Mouse (Mus musculus): ENCODE results near the gene Zfp811.
A peak's percentile ranks its signal among the peaks of the same experiment; 100 is the strongest.
"Not testable (repeated sequence)": the region's sequence is repeated elsewhere in the genome, so short reads cannot be mapped to it uniquely, and the experiment has no call there.

The Zfp811 gene

DNA sequence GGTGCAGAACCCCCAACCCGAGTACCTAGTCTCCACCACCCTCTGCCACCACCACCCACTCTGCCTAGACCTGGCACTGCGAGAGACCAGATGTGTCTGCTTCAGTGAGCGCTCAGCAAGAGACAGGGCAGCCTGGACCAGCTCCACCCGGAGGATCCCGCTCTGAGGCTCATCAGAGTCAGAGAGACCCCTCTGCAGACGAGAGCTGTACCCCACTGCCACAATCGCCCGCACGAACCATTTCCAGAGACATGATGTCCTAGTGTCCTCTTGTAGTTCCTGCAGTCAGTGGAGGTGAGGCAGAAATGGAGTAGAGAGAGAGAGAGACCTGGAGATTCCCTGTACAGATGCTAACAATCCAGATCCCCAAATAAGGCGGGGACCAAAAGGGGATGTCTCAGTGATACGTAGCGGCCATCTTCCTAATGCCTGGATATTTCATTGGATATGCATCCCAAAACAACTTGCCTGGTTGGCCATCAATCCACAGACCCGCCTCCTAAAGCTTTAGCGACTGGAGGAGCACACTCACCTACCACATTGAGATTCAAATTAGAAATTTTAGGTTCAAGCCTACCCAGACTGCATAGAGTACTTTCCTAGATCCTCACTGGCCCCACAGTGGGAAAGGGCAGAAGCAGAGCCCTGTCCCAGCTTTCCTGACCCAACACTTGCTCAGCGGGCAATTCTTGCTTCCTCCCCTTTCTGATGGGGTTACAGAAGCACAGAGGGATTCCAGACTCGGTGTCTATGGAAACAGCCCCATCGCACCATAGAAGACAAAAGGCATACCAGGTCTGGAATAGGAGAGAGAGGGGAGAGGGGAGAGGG is at the start of gene Zfp811:
Gene Zfp811 (minus strand): TSS at position 388 of the 831 bp plus-strand sequence.
- peak; percentile 53 for DNase-seq

DNA sequence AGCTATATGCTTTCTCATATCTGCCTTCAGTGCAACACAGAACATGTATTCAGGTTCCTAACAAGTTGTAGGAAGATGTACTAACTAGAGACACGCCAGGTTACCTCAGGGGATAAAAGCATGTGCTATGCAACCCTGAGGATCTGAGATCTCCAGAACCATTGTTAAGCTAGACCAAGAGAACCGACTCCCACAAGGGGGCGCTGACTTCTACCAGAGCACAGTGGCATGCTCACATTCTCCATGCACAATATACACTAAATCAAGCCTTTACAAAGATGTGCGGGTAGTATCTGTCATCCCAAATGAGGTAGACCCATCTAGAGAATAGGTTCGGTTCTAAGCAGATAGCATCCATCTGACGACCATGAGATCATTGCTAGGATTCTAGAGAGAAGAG is 47.0 kb upstream of the Zfp811 start:
- DNase-seq = not testable (repeated sequence)

DNA sequence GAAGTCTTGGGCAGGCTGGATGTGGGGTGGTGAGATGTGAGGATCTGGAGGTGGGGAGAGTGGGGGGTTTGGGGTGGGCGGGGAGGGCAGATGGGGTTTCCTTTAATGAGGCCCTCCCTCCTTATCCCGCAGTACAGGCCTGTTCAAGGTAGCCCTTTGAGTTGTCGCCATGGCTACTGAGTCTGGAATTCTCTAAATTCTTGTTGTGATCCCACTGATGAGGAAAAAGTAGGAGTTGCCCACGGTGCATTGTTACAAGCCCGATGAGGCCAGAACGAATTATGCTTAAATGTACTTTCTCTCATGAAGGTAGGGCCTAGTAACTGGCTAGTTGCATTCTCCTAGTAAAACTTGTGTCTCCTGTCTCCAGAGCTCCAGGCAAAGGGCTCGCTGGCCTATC is 41.9 kb upstream of the Zfp811 start:
- no peak for DNase-seq

DNA sequence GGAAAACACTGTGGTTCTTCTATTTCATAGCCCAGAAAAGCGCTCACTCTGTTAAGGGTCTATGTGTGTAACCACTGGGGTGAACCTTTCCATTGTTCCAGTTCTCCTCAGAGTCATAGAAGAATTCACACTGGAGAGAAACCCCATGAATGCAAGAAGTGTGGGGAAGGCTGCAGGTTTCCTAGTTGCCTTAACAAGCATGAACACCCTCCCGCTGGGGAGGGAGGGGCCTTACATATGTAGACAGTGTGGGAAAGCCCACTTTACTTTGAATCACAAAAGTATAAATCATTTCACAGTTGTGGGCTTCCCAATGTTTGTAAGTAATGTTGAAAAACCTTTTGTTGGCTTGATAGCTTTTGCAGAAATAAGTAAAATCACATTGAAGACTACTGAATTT is 31.7 kb upstream of the Zfp811 start:
- DNase-seq = no peak

DNA sequence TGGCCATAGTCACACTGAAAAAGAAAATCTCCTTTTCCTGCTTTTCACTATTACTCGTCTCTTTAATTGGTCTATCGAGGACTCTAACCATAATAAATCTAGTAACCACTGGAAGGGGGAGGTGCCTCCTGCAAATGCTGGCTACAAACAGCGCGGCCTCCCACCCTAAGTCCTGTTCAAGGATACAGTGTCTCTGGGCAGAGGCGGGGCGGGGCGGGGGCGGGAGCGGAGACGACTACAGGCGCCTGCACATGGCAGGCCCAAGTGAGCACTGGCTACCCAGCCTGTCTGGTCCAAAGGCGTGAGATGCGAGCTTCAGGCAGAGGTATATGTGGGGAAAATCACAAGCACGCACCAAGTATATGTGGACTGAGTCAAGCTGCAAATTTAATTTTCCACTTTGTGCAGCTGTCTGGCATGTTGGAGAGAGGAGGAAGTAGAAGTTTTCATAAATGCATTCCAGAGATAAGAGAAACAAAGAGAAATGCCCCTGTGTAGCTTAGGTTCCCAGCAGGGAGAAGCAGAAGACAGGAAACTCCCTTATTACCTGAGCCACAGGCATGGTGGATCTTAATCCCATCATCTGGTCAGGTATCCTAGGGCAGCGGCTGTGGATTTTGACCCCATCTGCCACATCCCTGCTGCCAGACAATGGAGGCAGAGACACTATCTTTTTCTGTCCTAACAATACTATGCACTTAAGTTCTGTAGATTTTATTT is 29.5 kb upstream of the Zfp811 start:
- no peak for DNase-seq

DNA sequence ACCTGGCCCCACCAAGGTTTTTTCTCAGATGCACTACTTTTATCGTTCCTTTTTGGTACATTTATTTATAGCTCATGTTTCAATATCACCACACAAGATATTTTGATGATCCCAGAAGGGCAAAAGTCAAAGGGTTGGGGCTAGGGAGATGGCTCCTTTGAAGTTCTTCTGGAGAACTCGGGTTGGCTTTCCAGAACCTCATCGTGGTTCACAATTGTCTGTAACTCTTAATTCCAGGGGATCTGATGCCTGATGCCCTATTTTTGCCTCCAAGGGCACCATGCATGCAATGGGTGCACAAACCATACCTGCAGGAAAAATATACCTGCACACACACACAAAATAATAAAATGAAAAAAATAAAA is 20.7 kb upstream of the Zfp811 start:
- no peak for DNase-seq

DNA sequence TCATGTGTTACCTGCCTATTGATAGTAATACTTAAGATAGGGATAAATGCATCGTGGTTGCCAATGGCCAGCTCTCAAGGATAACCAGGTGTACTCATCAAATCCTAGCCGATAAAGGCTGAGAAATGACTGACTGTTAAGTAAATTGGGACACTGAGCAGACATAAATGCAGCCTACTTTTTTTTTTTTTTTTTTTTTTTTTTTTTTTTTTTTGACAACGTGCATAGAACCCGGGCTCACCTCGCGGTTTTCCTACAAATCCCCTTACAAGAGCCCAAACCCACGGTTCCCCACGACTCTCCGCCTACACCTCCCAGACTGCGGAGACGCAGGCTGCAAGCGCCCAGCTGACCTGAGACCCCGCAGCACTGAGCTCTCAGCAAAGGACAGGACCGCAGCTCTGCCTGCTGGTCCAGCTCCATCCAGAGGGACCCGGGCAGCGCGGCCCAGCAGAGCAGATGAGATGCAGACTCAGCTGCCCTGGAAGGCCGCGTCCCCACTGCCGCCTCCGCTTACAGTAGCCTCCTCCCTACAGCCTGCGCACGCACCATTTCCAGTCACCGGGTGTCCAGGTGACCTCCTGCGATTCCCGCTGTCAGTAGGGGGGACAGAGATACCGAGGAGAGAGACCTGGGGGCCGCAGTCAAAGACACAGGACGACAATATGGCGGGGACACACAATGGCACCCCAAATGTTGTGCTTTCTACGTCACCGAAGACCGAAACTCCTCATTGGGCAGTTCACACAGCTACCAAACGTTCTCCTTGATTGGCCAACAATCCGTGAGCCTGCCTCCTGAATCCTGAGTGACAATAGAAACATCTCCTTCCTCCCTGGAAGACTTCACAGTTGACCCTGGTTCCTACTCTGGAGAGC is 20.0 kb upstream of the Zfp811 start, which contains the start of gene Zfp799:
Gene Zfp799 (minus strand): TSS at position 722 of the 878 bp plus-strand sequence.
- peak; percentile 74 for DNase-seq

DNA sequence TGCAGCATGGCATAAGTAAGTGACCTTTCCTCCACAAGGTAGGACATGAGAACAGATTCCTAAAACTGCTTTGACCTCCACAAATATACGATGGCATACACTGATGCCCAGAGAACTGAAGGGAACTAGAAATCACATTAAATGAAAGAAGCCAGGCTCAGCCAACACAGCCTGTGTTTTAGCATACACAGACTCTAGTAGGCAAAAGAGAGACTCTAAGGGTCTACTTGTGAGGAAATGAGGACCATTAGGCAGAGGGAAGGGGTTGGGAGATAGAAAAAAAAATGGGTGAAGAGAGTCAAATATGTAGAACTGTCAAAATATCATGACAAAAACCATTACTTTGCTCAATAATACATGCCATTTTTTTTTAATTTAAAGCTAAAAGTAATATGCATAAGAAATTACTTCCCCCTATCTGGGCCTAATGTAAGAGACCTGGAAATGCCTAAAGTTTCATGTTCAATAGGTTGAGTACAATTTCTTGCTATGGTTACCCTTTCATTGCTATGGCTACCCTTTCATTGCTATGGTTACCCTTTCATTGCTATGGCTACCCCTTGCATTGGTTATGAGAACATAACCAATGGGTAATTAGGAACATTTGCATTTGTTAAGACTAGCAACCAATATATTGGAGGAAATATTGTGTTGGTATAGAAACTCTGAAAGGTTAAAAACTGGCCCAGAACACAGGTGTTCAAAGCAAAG is 6.5 kb upstream of the Zfp811 start:
- no peak for DNase-seq

DNA sequence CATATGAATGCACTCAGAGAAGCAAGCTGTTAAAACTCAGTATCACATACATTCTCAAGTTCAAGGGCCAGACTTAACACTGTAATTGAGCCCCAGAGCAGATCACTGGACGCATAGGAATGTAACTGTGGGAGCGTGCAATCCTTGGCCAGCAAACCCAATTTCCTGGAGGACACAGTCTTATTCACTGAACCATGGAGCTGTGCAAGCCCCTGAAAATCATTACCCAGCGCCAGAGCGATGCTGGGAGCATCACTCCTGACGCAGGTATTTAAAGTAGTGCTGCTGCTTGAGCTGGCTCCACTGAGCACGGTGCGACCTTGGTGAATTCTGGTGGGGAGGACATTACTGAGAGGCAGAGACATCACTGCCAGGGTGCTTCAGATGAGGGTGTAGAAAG is 4.4 kb upstream of the Zfp811 start:
- DNase-seq = no peak

DNA sequence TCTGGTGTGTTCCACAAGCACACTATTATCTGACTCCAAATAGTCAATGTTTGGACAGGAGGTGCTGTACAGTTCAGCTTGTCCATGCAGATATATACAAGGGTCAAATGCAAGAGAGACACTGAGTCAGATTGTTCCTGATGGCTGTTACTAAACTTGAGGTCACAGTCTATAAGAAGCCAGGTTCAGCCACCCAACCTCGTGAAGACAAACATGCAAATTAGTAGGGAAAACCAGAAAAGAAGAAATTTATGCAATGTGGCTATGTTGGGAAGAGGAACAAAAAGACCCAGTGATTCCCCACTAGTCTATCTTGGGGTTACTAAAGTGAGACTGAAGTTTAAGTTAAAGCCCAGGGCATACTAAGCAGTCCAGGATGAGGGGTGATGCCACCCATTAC is 917 bp upstream of the Zfp811 start:
- no peak for DNase-seq

GRCm38 (mm10) chr17:32808921-32809320 is 810 bp downstream of the Zfp811 start:
- DNase-seq = peak; percentile 28

DNA sequence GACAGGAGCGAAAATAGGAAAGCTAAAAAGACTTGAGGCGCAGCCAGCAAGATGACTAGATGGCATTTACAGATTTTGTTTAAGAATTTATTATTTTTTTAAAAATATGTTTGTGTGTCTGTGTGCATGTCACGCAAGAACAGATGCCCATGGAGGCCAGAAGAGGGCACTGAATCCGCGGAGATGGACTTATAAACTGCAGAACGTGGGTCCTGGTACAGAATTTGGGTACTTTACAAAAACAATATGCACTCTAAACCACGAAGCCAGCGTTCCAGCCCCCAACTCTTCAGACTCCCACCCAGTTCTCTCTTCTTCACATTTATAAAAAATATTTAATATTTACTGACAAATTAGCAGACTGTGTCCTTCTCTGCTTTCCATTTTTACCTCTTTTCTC is 20.5 kb downstream of the Zfp811 start:
- DNase-seq = no peak

GRCm38 (mm10) chr17:32788576-32788975 is 21.2 kb downstream of the Zfp811 start:
- no peak for DNase-seq

GRCm38 (mm10) chr17:32788094-32788559 is 21.6 kb downstream of the Zfp811 start, which contains the start of gene Zfp871:
Gene Zfp871 (minus strand): TSS chr17:32788287.
- peak; percentile 82 for DNase-seq

DNA sequence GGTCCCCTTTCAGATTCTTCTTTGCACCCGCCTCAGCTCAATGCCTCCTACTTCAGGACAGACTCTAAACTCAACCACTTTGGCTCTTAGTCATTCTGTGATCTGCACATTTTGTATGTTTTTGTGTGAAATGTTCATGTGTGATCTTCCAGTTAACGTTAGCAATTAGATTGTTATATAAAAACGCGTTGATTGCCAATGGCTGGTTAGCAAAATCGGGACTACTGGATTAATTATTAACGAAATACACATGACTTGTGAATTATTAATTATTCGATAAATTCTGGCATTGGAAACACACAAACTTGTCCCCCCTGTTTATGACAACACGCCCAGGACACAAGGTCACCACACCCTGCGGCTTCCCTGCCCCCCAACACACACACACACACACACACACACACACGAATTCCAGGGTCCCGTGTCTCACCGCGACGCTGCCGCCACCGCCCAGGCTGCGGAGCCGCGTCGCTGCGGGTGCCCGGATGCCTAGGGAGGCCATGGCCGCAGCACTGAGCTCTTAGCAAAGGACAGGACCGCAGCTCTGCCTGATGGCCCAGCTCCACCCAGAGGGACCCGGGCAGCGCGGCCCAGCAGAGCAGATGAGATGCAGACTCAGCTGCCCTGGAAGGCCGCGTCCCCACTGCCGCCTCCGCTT is 22.2 kb downstream of the Zfp811 start:
- DNase-seq = no peak

DNA sequence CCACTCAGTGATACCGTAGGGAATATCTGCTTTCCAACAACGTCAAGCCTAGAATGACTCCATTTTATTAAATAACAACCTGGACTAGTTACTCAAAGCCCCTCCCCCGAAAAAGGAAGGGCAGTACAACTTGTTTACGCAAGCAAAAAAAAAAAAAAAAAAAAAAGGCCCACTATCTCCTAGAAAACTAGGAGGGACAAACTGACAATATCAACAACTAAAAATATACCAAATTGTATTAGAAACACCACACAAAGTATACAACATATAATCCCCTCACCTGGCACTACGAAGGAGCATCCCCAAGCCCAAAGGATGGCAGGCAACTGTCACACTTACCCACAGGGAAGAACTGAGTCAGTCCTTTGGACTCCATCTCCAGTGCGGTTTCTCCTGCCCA is 22.8 kb downstream of the Zfp811 start:
- no peak for DNase-seq

DNA sequence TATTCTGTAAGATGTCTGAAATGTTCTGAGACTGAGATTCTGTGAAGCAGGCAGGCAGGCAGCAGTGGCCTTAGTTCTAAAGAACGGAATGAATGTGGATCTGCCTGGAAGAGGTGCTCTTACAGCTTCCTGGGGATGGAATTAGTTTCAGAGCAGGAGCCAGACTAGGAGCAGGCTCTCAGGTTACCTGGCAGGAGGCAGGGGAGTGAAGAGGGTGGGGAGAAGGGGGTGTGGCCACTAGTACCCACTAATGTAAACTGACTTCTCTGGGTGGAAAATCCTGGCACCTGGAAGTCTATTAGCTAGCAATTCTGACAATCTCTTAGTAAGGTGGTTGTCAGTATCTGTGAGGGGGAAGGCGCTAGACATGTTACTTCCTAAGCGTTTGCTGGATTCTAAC is 24.1 kb downstream of the Zfp811 start:
- no peak for DNase-seq

- DNase-seq = no peak
Measured at GRCm38 (mm10) chr17:32777564-32777963, 32.2 kb downstream of the Zfp811 start.

GRCm38 (mm10) chr17:32771213-32771612 is 38.5 kb downstream of the Zfp811 start:
- DNase-seq = no peak

- DNase-seq = no peak
Measured at GRCm38 (mm10) chr17:32766422-32766821, 43.3 kb downstream of the Zfp811 start.

DNA sequence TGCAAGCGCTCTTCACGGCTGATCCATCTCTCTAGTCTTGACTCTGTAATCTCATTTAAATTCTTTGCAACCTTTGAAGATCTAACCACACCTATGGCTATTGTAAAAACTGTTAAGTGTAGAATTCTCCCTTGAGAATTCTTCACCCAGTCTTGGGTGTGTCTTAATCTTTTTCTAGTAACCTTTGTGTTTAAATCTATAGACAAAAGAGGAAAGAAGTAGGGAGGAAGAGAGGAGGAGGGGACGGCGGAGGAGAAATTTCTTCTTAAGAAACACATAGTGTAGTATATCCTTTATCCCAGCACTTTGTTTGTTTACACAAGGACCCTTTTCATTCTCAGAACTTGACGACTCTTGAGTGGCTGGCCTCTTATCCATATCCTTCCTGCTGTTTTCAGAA is 52.4 kb downstream of the Zfp811 start:
- DNase-seq = no peak

- no peak for DNase-seq
Measured at GRCm38 (mm10) chr17:32753634-32754033, 56.1 kb downstream of the Zfp811 start.
